Mouse (Mus musculus) erythroblast, embryonic 14.5 days (primary cell): ENCODE results near the gene Sycp2.

Experiments
- GATA1 ChIP-seq: IDR thresholded peaks from 2 replicates; pipeline ENCODE4 v1.6.1; 2012; ENCODE audit warnings: low read length, inconsistent platforms, mixed read lengths
- TAL1 ChIP-seq: IDR thresholded peaks from 3 replicates; pipeline ENCODE4 v1.6.1; 2012; ENCODE audit warnings: low read length, inconsistent platforms, mixed read lengths

DNA sequence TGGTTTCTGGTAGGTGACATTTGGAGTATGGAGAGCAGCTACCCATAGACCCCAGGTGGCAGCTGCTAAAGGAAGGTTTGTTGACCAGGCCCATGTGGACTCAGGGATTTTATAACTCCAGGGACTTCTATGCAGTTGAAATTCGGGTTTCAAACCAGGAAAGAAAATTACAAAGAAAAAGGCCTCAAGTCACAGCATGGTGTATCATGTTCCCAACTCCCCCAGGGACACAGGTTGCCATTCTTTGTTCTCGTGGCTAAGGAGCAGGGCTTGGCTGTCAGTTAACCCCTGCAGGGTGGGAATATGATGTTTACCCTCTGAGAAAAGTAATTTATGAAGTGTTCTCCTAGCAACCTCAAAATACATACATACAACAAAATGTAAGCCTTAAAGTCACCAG, 42.8 kb upstream of the Sycp2 start:
- TF ChIP-seq GATA1 = no peak
- TF ChIP-seq TAL1 = no peak
